ENCODE assay signal across 24 mouse cellular contexts in the genomic region with DNA sequence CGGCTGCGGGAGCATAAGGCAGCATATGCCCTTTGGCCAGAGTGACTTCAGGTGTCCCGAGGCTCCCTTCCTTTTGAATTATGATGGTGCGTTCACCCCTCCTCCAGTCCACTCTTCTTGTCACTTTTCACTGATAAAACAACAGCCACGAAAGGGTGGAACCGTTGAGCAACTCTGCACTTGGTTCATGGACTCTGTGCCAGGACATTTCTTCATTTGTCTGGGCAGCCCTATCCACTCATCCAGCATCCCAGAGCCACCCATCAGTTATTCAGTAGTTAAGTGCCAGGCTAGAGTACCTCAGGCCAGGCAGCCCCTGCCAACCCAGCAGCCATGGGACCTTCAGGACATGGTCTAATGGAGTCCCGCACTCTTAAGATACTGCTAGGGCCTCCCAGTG. TPM values are rescaled to one million over a fixed set of nuclear protein-coding genes. Genes with fewer than 3 reads are reported as not detected.
A peak's percentile ranks its signal among the peaks of the same experiment; 100 is the strongest.
DNase-seq lines count a peak whose midpoint lies in the region; ATAC-seq and TF ChIP-seq lines count a peak whose summit lies in the region.
"Had no signal": no experiment of that assay in that cellular context is flagged by ENCODE, and none has a peak within 500 bp of the region (broad histone marks: within the 10 kb centered on the region; RNA-seq: fewer than 3 reads in every experiment).

No protein-coding gene starts in this region.

- H3K9me3 ChIP-seq in kidney, embryonic 15.5 days (replicated peaks): no peaks in the 10 kb centered on the region
- no peaks in the 10 kb centered on the region for H3K9me3 ChIP-seq in MEL (replicated peaks; ENCODE audit: insufficient read depth, low read length)
- H3K9me3 ChIP-seq in kidney, postnatal 0 days (replicated peaks; ENCODE audit: low read length): no peaks in the 10 kb centered on the region
- H3K9me3 ChIP-seq: hindbrain, embryonic 15.5 days; liver, embryonic 15.5 days; midbrain, embryonic 15.5 days; stomach, embryonic 15.5 days had no signal

- 62% methylated on average over 7 of the region's 7 CpGs for WGBS in kidney, embryonic 15.5 days
- WGBS in kidney, postnatal 0 days: 58% methylated on average over 7 of the region's 7 CpGs

- H3K9ac ChIP-seq in kidney, embryonic 15.5 days: no peak overlapping the region
- H3K9ac ChIP-seq in MEL (ENCODE audit: control insufficient read depth, low read depth, low read length, poor library complexity, severe bottlenecking): peak overlapping the region; percentile 68
- H3K9ac ChIP-seq in kidney, postnatal 0 days (ENCODE audit: low read depth, low read length): no peak overlapping the region
- H3K9ac ChIP-seq: forebrain, embryonic 13.5 days; hindbrain, embryonic 15.5 days; liver, embryonic 15.5 days; midbrain, embryonic 15.5 days; stomach, embryonic 15.5 days had no signal

- TF ChIP-seq RAD21 in MEL (IDR thresholded peaks at IDR 0.05; ENCODE audit: low read depth, low read length): no peak

- TF ChIP-seq EP300 in MEL (IDR thresholded peaks at IDR 0.05; ENCODE audit: low read depth in 1 of 2, low read length in 2 of 2): no peak

- DNase-seq in kidney, adult 11 months: peak; percentile 58
- peak; percentile 46 for DNase-seq in MEL (ENCODE audit: low read depth, low spot score)
- DNase-seq in kidney, postnatal 0 days (ENCODE audit: low spot score): no peak
- no peak for DNase-seq in layer of hippocampus, adult 9-10 months (ENCODE audit: low spot score)
- DNase-seq in retina, postnatal 1 day: no peak
- DNase-seq in cerebellum, postnatal 14 days: no peak
- DNase-seq: B cell, adult 2 months; cerebellum, adult 11-12 months; cerebellum, postnatal 36 days; gastrocnemius, postnatal 36 days; heart, postnatal 14 days; right cerebral cortex, adult 18-20 months; spleen, adult 18-20 months had no signal

- no peaks in the 10 kb centered on the region for H3K27me3 ChIP-seq in kidney, embryonic 15.5 days
- H3K27me3 ChIP-seq in MEL (ENCODE audit: control insufficient read depth in 1 of 2, insufficient read depth in 2 of 2, low read length in 2 of 2): no peaks in the 10 kb centered on the region
- no peaks in the 10 kb centered on the region for H3K27me3 ChIP-seq in kidney, postnatal 0 days (ENCODE audit: insufficient read depth, low read length)
- H3K27me3 ChIP-seq: forebrain, embryonic 13.5 days; hindbrain, embryonic 15.5 days; Patski; stomach, embryonic 15.5 days had no signal

- TF ChIP-seq CTCF in MEL (IDR thresholded peaks at IDR 0.05 in 2 of 3, conservative IDR thresholded peaks at IDR 0.05 in 1 of 3; ENCODE audit: control insufficient read depth in 1 of 3, insufficient read depth in 1 of 3, low read depth in 2 of 3, low read length in 3 of 3, poor library complexity in 1 of 3, severe bottlenecking in 1 of 3): no peak
- TF ChIP-seq CTCF in embryonic fibroblast, embryonic 13.5 days (IDR thresholded peaks at IDR 0.05; ENCODE audit: borderline replicate concordance, insufficient read depth, low read length): no peak
- TF ChIP-seq CTCF in kidney, postnatal 0 days (IDR thresholded peaks at IDR 0.05; ENCODE audit: low read depth): no peak

- peaks cover 10% of the 10 kb centered on the region; the same call in 1 of the 2 replicates for H3K4me1 ChIP-seq in kidney, embryonic 15.5 days
- peaks cover 26 to 53% of the 10 kb centered on the region in 2 experiments for H3K4me1 ChIP-seq in MEL (ENCODE audit: control insufficient read depth in 1 of 2, insufficient read depth in 2 of 2, low read length in 2 of 2)
- H3K4me1 ChIP-seq in embryonic fibroblast, embryonic 13.5 days (ENCODE audit: control insufficient read depth, insufficient read depth, low read length): peaks cover 3% of the 10 kb centered on the region; the same call in 1 of the 2 replicates
- H3K4me1 ChIP-seq in kidney, postnatal 0 days (replicated peaks; ENCODE audit: insufficient read depth, low read length): no peaks in the 10 kb centered on the region
- H3K4me1 ChIP-seq: forebrain, embryonic 13.5 days; hindbrain, embryonic 15.5 days; midbrain, embryonic 15.5 days; stomach, embryonic 15.5 days had no signal

- no peak overlapping the region for H3K4me2 ChIP-seq in kidney, embryonic 15.5 days
- no peak overlapping the region for H3K4me2 ChIP-seq in kidney, postnatal 0 days (ENCODE audit: low read length)
- H3K4me2 ChIP-seq: forebrain, embryonic 13.5 days; heart, embryonic 11.5 days; hindbrain, embryonic 15.5 days; liver, embryonic 15.5 days; midbrain, embryonic 15.5 days; stomach, embryonic 15.5 days had no signal

- H3K4me3 ChIP-seq in kidney, embryonic 15.5 days (replicated peaks): no peak overlapping the region
- peak overlapping the region in 1 of 2 experiments; percentile 37; a peak in 1 of 4 replicates for H3K4me3 ChIP-seq in MEL (ENCODE audit: control insufficient read depth in 1 of 2, insufficient read depth in 1 of 2, low read depth in 2 of 2, low read length in 2 of 2)
- no peak overlapping the region for H3K4me3 ChIP-seq in embryonic fibroblast, embryonic 13.5 days (ENCODE audit: insufficient read depth, low read length)
- no peak overlapping the region for H3K4me3 ChIP-seq in kidney, postnatal 0 days (replicated peaks; ENCODE audit: low read depth, low read length)
- H3K4me3 ChIP-seq: forebrain, embryonic 13.5 days; hindbrain, embryonic 15.5 days; left cerebral cortex, adult 2 months; liver, embryonic 15.5 days; midbrain, embryonic 15.5 days; stomach, embryonic 15.5 days had no signal

- H3K36me3 ChIP-seq in kidney, embryonic 15.5 days: no peaks in the 10 kb centered on the region
- H3K36me3 ChIP-seq in MEL (ENCODE audit: control insufficient read depth in 1 of 2, insufficient read depth in 2 of 2, low read length in 2 of 2): peaks cover 0 to 43% of the 10 kb centered on the region in 2 experiments; a peak in 2 of 4 replicates
- no peaks in the 10 kb centered on the region for H3K36me3 ChIP-seq in kidney, postnatal 0 days (ENCODE audit: insufficient read depth, low read length)
- H3K36me3 ChIP-seq: hindbrain, embryonic 15.5 days; liver, embryonic 15.5 days; midbrain, embryonic 15.5 days; stomach, embryonic 15.5 days had no signal

- no peaks in the 10 kb centered on the region for H3K79me2 ChIP-seq in MEL (ENCODE audit: control insufficient read depth, insufficient read depth, low read length, poor library complexity)

- no peak for TF ChIP-seq POLR2A in MEL (IDR thresholded peaks at IDR 0.05; ENCODE audit: control insufficient read depth in 1 of 2, insufficient read depth in 1 of 2, low read depth in 1 of 2, low read length in 2 of 2, poor library complexity in 1 of 2)
- TF ChIP-seq POLR2A in embryonic fibroblast, embryonic 13.5 days (IDR thresholded peaks at IDR 0.05; ENCODE audit: low read depth, low read length): no peak

- ATAC-seq in kidney, embryonic 15.5 days (replicated peaks; ENCODE audit: low FRiP score): no peak
- peak; percentile 58 for ATAC-seq in kidney, postnatal 0 days (replicated peaks; ENCODE audit: low FRiP score, low read depth)
- ATAC-seq: activated CD4-positive, CD25-positive, alpha-beta regulatory T cell, adult 4 months; forebrain, embryonic 13.5 days; midbrain, embryonic 15.5 days; Patski had no signal

- H3K27ac ChIP-seq in kidney, embryonic 15.5 days: no peak overlapping the region
- H3K27ac ChIP-seq in MEL (ENCODE audit: control insufficient read depth, low read depth, low read length): peak overlapping the region; percentile 99
- H3K27ac ChIP-seq in embryonic fibroblast, embryonic 13.5 days (ENCODE audit: insufficient read depth, low read length): peak overlapping the region; percentile 4; the same call in 1 of the 2 replicates
- peak overlapping the region; percentile 70; the same call in 1 of the 2 replicates for H3K27ac ChIP-seq in kidney, postnatal 0 days
- H3K27ac ChIP-seq: forebrain, embryonic 13.5 days; hindbrain, embryonic 15.5 days; left cerebral cortex, adult 2 months; liver, embryonic 15.5 days; midbrain, embryonic 15.5 days; stomach, embryonic 15.5 days had no signal

TF ChIP-seq in MEL, 35 proteins besides CTCF, POLR2A, EP300 and RAD21:
- no peak for TF ChIP-seq MAX (IDR thresholded peaks at IDR 0.05; ENCODE audit: low read length)
- TF ChIP-seq MYB (IDR thresholded peaks at IDR 0.05; ENCODE audit: low read depth, low read length): peak; percentile 45; the same call in 1 of the 2 replicates
- no peak for TF ChIP-seq POLR2AphosphoS5 (IDR thresholded peaks at IDR 0.05; ENCODE audit: borderline replicate concordance, low read depth, low read length)

RNA-seq across cellular contexts. Expression of a gene that starts 7.1 kb away (rescaled TPM):
- 17.3 and 18.6 TPM in 2 replicates for polyA plus RNA-seq in kidney, embryonic 15.5 days (2015; fragmentation: Nextera tagmentation; extraction: Ambion mirVana)
- 9.5 and 11.3 TPM in 2 replicates for total RNA-seq in MEL (2012; rRNA removed)
- polyA plus RNA-seq in MEL (2012; ENCODE audit: insufficient read depth in 1 of 2, insufficient read length in 2 of 2, low read depth in 1 of 2, low replicate concordance in 2 of 2, missing spikeins in 1 of 2): 10 to 100 TPM in 1 of 2 experiments, not detected in 1; 11.3 TPM
- 23.1 and 26.2 TPM in 2 replicates for polyA plus RNA-seq in embryonic fibroblast, embryonic 13.5 days (2011; ENCODE audit: insufficient read length, low read depth, missing spikeins)
- polyA plus RNA-seq in kidney, postnatal 0 days (2015; fragmentation: Nextera tagmentation; extraction: Ambion mirVana): 13.8 and 14.9 TPM in 2 replicates

Comparison
In these comparisons a context has a peak if more than half of its experiments do, and no peak if none do; other contexts are left out.
1. DNase-seq: peak in kidney, adult 11 months (single experiment) and MEL (single experiment); none in kidney, postnatal 0 days (single experiment), layer of hippocampus, adult 9-10 months (single experiment), retina, postnatal 1 day (single experiment) and cerebellum, postnatal 14 days (0 of 2).